Mouse (Mus musculus): Measurements from ENCODE around the gene Mapkapk5. TPM values are rescaled to one million over a fixed set of nuclear protein-coding genes. Genes with fewer than 3 reads are reported as not detected.
A peak's percentile ranks its signal among the peaks of the same experiment; 100 is the strongest.
"Not testable (repeated sequence)": the region's sequence is repeated elsewhere in the genome, so short reads cannot be mapped to it uniquely, and the experiment has no call there.

The Mapkapk5 gene
- total and polyA plus RNA-seq, 2 experiments from 2014 or later = 45.8 to 78.0 TPM

GRCm38 (mm10) chr5:121536921-121537555, 8.7 kb downstream of the Mapkapk5 start:
- Histone ChIP-seq H3K9ac (replicated peaks; ENCODE audit: low read length, poor library complexity, severe bottlenecking) (no peak overlapping the region), H3K36me3 (ENCODE audit: insufficient read depth, low read length) (peaks cover 56% of the 10 kb centered on the region), H3K4me2 (ENCODE audit: low read depth, low read length, poor library complexity, severe bottlenecking) (no peak overlapping the region), H3K9me3 (ENCODE audit: low read length) (no peaks in the 10 kb centered on the region), H3K4me3 (ENCODE audit: low read depth, low read length) (no peak overlapping the region), H3K27me3 (ENCODE audit: insufficient read depth, low read length) (no peaks in the 10 kb centered on the region), H3K27ac (ENCODE audit: low read depth, low read length) (no peak overlapping the region), H3K4me1 (ENCODE audit: insufficient read depth, low read length) (no peaks in the 10 kb centered on the region)
- ATAC-seq (ENCODE audit: low FRiP score) = no peak
- TF ChIP-seq CTCF (IDR thresholded peaks at IDR 0.05) = no peak
- 65% methylated on average over 7 of the region's 7 CpGs for WGBS
- DNase-seq (ENCODE audit: low spot score) = no peak

- Histone ChIP-seq H3K4me1 (ENCODE audit: insufficient read depth, low read length) (no peaks in the 10 kb centered on the region), H3K4me2 (ENCODE audit: low read depth, low read length, poor library complexity, severe bottlenecking) (no peak overlapping the region), H3K27ac (ENCODE audit: low read depth, low read length) (no peak overlapping the region), H3K9me3 (ENCODE audit: low read length) (no peaks in the 10 kb centered on the region), H3K36me3 (ENCODE audit: insufficient read depth, low read length) (peaks cover 70% of the 10 kb centered on the region), H3K27me3 (ENCODE audit: insufficient read depth, low read length) (no peaks in the 10 kb centered on the region), H3K4me3 (ENCODE audit: low read depth, low read length) (no peak overlapping the region), H3K9ac (replicated peaks; ENCODE audit: low read length, poor library complexity, severe bottlenecking) (no peak overlapping the region)
- no peak for ATAC-seq (ENCODE audit: low FRiP score)
- no peak for TF ChIP-seq CTCF (IDR thresholded peaks at IDR 0.05)
- DNase-seq (ENCODE audit: low spot score) = no peak
- WGBS = 96% methylated on average over 3 of the region's 3 CpGs
Measured at GRCm38 (mm10) chr5:121535116-121535515, 10.6 kb downstream of the Mapkapk5 start.

GRCm38 (mm10) chr5:121534521-121534920, 11.2 kb downstream of the Mapkapk5 start:
- TF ChIP-seq CTCF (IDR thresholded peaks at IDR 0.05) = peak; percentile 54
- Histone ChIP-seq H3K27me3 (ENCODE audit: insufficient read depth, low read length) (no peaks in the 10 kb centered on the region), H3K9me3 (ENCODE audit: low read length) (no peaks in the 10 kb centered on the region), H3K27ac (ENCODE audit: low read depth, low read length) (no peak overlapping the region), H3K36me3 (ENCODE audit: insufficient read depth, low read length) (peaks cover 74% of the 10 kb centered on the region), H3K4me1 (ENCODE audit: insufficient read depth, low read length) (no peaks in the 10 kb centered on the region), H3K4me2 (ENCODE audit: low read depth, low read length, poor library complexity, severe bottlenecking) (no peak overlapping the region), H3K4me3 (ENCODE audit: low read depth, low read length) (no peak overlapping the region), H3K9ac (replicated peaks; ENCODE audit: low read length, poor library complexity, severe bottlenecking) (no peak overlapping the region)
- ATAC-seq (ENCODE audit: low FRiP score) = no peak
- 98% methylated on average over 5 of the region's 5 CpGs for WGBS
- no peak for DNase-seq (ENCODE audit: low spot score)

GRCm38 (mm10) chr5:121526961-121527360, 18.7 kb downstream of the Mapkapk5 start:
- Histone ChIP-seq H3K27me3 (ENCODE audit: insufficient read depth, low read length) (no peaks in the 10 kb centered on the region), H3K9ac (replicated peaks; ENCODE audit: low read length, poor library complexity, severe bottlenecking) (no peak overlapping the region), H3K27ac (ENCODE audit: low read depth, low read length) (no peak overlapping the region), H3K4me1 (ENCODE audit: insufficient read depth, low read length) (no peaks in the 10 kb centered on the region), H3K4me2 (ENCODE audit: low read depth, low read length, poor library complexity, severe bottlenecking) (no peak overlapping the region), H3K9me3 (ENCODE audit: low read length) (no peaks in the 10 kb centered on the region), H3K36me3 (ENCODE audit: insufficient read depth, low read length) (peaks cover 66% of the 10 kb centered on the region), H3K4me3 (ENCODE audit: low read depth, low read length) (no peak overlapping the region)
- WGBS = 74% methylated on average over 8 of the region's 8 CpGs
- TF ChIP-seq CTCF (IDR thresholded peaks at IDR 0.05) = no peak
- no peak for DNase-seq (ENCODE audit: low spot score)
- no peak for ATAC-seq (ENCODE audit: low FRiP score)

- 83% methylated on average over 7 of the region's 7 CpGs for WGBS
- Histone ChIP-seq H3K36me3 (ENCODE audit: insufficient read depth, low read length) (peaks cover 65% of the 10 kb centered on the region), H3K4me1 (ENCODE audit: insufficient read depth, low read length) (no peaks in the 10 kb centered on the region), H3K9ac (replicated peaks; ENCODE audit: low read length, poor library complexity, severe bottlenecking) (no peak overlapping the region), H3K27ac (ENCODE audit: low read depth, low read length) (no peak overlapping the region), H3K27me3 (ENCODE audit: insufficient read depth, low read length) (no peaks in the 10 kb centered on the region), H3K4me3 (ENCODE audit: low read depth, low read length) (no peak overlapping the region), H3K4me2 (ENCODE audit: low read depth, low read length, poor library complexity, severe bottlenecking) (no peak overlapping the region), H3K9me3 (ENCODE audit: low read length) (no peaks in the 10 kb centered on the region)
- no peak for TF ChIP-seq CTCF (IDR thresholded peaks at IDR 0.05)
- ATAC-seq (ENCODE audit: low FRiP score) (no peak), DNase-seq (ENCODE audit: low spot score) (no peak)
Measured at GRCm38 (mm10) chr5:121526526-121526925, 19.2 kb downstream of the Mapkapk5 start.

GRCm38 (mm10) chr5:121525774-121526450, 19.8 kb downstream of the Mapkapk5 start:
- no peak overlapping the region for H3K4me3 ChIP-seq (ENCODE audit: low read depth, low read length)
- no peak overlapping the region for H3K27ac ChIP-seq (ENCODE audit: low read depth, low read length)
- no peaks in the 10 kb centered on the region for H3K4me1 ChIP-seq (ENCODE audit: insufficient read depth, low read length)
- peaks cover 65% of the 10 kb centered on the region for H3K36me3 ChIP-seq (ENCODE audit: insufficient read depth, low read length)
- no peaks in the 10 kb centered on the region for H3K9me3 ChIP-seq (ENCODE audit: low read length)
- ATAC-seq (ENCODE audit: low FRiP score) = no peak
- H3K9ac ChIP-seq (replicated peaks; ENCODE audit: low read length, poor library complexity, severe bottlenecking) = no peak overlapping the region
- TF ChIP-seq CTCF (IDR thresholded peaks at IDR 0.05) = no peak
- H3K27me3 ChIP-seq (ENCODE audit: insufficient read depth, low read length) = no peaks in the 10 kb centered on the region
- H3K4me2 ChIP-seq (ENCODE audit: low read depth, low read length, poor library complexity, severe bottlenecking) = no peak overlapping the region
- no peak for DNase-seq (ENCODE audit: low spot score)
- 85% methylated on average over 14 of the region's 14 CpGs for WGBS

- not testable (repeated sequence) for H3K4me3 ChIP-seq (ENCODE audit: low read depth, low read length); DNase-seq (ENCODE audit: low spot score); H3K9me3 ChIP-seq (ENCODE audit: low read length); H3K27ac ChIP-seq (ENCODE audit: low read depth, low read length); H3K9ac ChIP-seq (replicated peaks; ENCODE audit: low read length, poor library complexity, severe bottlenecking); H3K27me3 ChIP-seq (ENCODE audit: insufficient read depth, low read length); H3K4me2 ChIP-seq (ENCODE audit: low read depth, low read length, poor library complexity, severe bottlenecking); H3K4me1 ChIP-seq (ENCODE audit: insufficient read depth, low read length); ATAC-seq (ENCODE audit: low FRiP score)
- peaks cover 18% of the 10 kb centered on the region for H3K36me3 ChIP-seq (ENCODE audit: insufficient read depth, low read length)
- WGBS = 93% methylated on average over 10 of the region's 17 CpGs
Measured at GRCm38 (mm10) chr5:121519758-121520157, 25.9 kb downstream of the Mapkapk5 start.

Data from midbrain, postnatal 0 days (tissue).